Mouse (Mus musculus): Measurements from ENCODE around the gene Usp37. TPM values are rescaled to one million over a fixed set of nuclear protein-coding genes. Genes with fewer than 3 reads are reported as not detected.
"Not testable (repeated sequence)": the region's sequence is repeated elsewhere in the genome, so short reads cannot be mapped to it uniquely, and the experiment has no call there.

Usp37 gene
- polyA plus RNA-seq, 1 experiment from 2014 or later = 24.1 TPM

DNA sequence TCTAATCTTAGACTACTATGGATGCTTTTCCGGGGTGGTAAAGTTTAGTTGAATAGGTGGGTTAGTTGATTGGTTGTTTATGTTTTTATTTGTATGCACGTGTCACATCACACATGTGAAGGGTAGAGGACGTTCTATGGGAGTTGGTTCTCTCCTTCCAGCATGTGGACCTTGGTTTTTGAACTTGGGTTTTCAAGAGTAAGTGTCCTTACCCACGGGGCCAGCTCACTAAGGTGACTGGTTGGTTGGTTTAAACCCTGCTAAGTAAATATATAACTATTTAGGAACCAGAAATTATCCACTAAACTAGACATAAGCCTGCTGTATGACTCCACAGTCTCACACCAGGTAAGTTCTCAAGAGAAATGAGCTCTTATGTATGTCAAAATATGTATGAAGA is 19.3 kb downstream of the Usp37 start:
- Histone ChIP-seq H3K27me3 (replicated peaks) (no peaks in the 10 kb centered on the region), H3K4me2 (no peak overlapping the region), H3K27ac (no peak overlapping the region), H3K9me3 (no peaks in the 10 kb centered on the region), H3K36me3 (peaks cover 50% of the 10 kb centered on the region), H3K4me1 (no peaks in the 10 kb centered on the region), H3K4me3 (replicated peaks) (no peak overlapping the region), H3K9ac (no peak overlapping the region)
- 89% methylated on average over 4 of the region's 4 CpGs for WGBS
- ATAC-seq (ENCODE audit: insufficient read depth, low FRiP score, low read depth) = no peak

DNA sequence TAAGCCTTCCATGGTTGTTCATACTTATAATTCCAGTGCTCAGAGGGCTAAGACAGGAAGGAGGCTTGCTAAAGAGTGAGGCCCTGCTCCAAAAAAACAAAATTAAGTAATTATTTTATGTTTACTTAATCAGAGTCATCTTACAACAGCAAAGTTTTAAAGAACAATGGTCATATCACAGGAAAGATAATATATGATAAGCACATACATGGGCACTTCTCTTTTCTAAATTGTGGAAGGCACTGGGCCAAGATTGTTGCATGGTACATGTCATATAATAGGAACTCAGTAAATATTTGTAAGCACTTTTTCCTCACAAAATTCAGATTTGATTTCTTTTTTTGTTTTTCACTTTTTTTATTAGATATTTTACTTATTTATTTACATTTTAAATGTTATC is 24.2 kb downstream of the Usp37 start:
- Histone ChIP-seq H3K27me3 (replicated peaks) (no peaks in the 10 kb centered on the region), H3K27ac (no peak overlapping the region), H3K36me3 (peaks cover 40% of the 10 kb centered on the region; the same call in 1 of the 2 replicates), H3K4me1 (no peaks in the 10 kb centered on the region), H3K4me3 (replicated peaks) (no peak overlapping the region), H3K9ac (no peak overlapping the region), H3K9me3 (no peaks in the 10 kb centered on the region), H3K4me2 (no peak overlapping the region)
- ATAC-seq (ENCODE audit: insufficient read depth, low FRiP score, low read depth) = no peak

DNA sequence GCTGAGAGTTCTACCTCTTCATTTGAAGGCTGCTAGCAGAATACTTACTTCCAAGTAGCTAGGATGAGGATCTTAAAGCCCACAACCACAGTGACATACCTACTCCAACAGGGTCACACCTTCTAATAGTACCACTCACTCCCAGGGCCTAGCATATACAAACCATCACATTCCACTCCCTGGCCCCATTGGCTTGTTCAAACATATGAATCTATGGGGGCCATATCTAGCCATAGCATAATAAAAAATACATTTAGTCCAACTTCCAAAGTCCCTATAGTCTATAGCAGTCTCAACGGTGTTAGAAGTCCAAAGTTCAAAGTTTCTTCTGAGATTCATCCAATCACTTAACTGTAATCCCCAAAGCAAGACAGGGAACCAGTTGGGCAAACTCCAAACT is 31.1 kb downstream of the Usp37 start:
- not testable (repeated sequence) for ATAC-seq (ENCODE audit: insufficient read depth, low FRiP score, low read depth); H3K27ac ChIP-seq

DNA sequence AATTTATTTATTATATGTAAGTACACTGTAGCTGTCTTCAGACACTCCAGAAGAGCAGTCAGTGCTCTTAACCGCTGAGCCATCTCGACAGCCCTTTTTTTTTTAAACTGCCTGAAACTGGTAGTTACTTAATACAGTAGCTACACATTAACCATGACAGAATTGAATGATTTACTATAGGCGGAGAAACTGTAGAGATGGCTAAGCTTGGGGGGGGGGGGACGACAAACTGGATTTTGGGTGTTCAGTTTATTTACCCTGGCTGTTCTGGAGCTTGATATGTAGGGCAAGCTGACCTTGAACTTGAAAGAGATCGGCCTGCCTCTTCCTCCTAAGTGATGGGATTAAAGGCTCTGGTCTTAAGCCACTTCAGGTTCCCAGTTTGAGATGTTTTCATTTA is 32.8 kb downstream of the Usp37 start:
- Histone ChIP-seq H3K4me1 (peaks cover 9% of the 10 kb centered on the region; the same call in 1 of the 2 replicates), H3K4me3 (replicated peaks) (no peak overlapping the region), H3K27me3 (replicated peaks) (no peaks in the 10 kb centered on the region), H3K9me3 (no peaks in the 10 kb centered on the region), H3K9ac (no peak overlapping the region), H3K4me2 (no peak overlapping the region), H3K36me3 (0 out of 2 replicates have a peak, but pooled peaks cover 4% of the 10 kb centered on the region), H3K27ac (no peak overlapping the region)
- WGBS = 87% methylated on average over 5 of the region's 5 CpGs
- no peak for ATAC-seq (ENCODE audit: insufficient read depth, low FRiP score, low read depth)

More for the DNA sequence above, 31.1 kb downstream of the Usp37 start:
- WGBS = 79% methylated on average over 1 of the region's 1 CpGs
- H3K36me3 ChIP-seq; H3K9ac ChIP-seq; H3K4me2 ChIP-seq; H3K27me3 ChIP-seq (replicated peaks); H3K4me1 ChIP-seq; H3K4me3 ChIP-seq (replicated peaks); H3K9me3 ChIP-seq: not testable (repeated sequence)

DNA sequence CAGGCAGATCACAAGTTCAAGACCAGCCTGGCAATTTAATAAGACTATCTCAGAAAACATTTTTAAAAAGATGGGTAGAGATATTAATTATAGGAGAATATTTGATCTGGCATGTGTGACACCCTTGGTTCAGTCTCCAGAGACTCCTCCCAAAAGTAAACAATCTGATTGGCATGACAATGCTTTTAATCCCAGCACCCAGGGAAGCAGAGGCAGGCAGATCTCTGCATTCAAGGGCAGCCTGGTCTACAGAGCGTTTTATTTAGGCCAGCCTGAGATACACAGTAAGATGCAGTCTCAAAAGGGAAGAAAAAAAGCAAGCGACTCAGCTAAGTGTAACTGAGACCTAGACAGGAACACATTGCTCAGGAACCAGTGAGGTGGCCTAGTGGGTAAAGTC is 36.3 kb downstream of the Usp37 start:
- 90% methylated on average over 2 of the region's 2 CpGs for WGBS
- Histone ChIP-seq H3K4me2 (peak overlapping the region; percentile 62), H3K4me3 (replicated peaks) (no peak overlapping the region), H3K27me3 (replicated peaks) (no peaks in the 10 kb centered on the region), H3K9me3 (no peaks in the 10 kb centered on the region), H3K4me1 (peaks cover 17% of the 10 kb centered on the region), H3K27ac (no peak overlapping the region), H3K9ac (no peak overlapping the region), H3K36me3 (no peaks in the 10 kb centered on the region)
- ATAC-seq (ENCODE audit: insufficient read depth, low FRiP score, low read depth) = no peak

DNA sequence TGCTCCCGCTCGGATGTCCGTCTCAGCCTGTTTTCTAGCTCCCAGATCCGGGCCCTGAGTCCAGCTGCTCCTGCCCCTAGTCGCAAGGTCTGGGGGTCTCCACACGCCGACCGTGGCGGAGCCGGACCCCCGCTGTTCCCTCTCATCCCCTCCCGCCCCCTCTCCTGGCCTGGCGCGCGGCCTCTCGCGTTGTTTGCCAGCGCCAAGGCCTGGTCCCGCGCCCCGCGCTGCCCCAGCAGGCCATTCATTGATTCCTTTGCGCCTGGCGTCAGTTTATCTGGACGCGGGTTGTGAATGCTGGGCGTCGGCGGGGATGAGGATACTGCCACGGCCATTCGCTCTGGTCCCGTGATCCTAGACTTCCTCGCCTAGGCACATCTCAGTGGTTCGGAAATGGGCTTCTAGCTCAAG is 37.6 kb downstream of the Usp37 start:
- WGBS = 0% methylated on average over 34 of the region's 34 CpGs
- Histone ChIP-seq H3K27ac (peak overlapping the region; percentile 94), H3K36me3 (no peaks in the 10 kb centered on the region), H3K4me1 (peaks cover 17% of the 10 kb centered on the region), H3K27me3 (replicated peaks) (no peaks in the 10 kb centered on the region), H3K9ac (peak overlapping the region; percentile 90), H3K4me2 (peak overlapping the region; percentile 62), H3K4me3 (replicated peaks) (peak overlapping the region; percentile 81), H3K9me3 (no peaks in the 10 kb centered on the region)
- peak; percentile 2; the same call in 1 of the 2 replicates for ATAC-seq (ENCODE audit: insufficient read depth, low FRiP score, low read depth)

DNA sequence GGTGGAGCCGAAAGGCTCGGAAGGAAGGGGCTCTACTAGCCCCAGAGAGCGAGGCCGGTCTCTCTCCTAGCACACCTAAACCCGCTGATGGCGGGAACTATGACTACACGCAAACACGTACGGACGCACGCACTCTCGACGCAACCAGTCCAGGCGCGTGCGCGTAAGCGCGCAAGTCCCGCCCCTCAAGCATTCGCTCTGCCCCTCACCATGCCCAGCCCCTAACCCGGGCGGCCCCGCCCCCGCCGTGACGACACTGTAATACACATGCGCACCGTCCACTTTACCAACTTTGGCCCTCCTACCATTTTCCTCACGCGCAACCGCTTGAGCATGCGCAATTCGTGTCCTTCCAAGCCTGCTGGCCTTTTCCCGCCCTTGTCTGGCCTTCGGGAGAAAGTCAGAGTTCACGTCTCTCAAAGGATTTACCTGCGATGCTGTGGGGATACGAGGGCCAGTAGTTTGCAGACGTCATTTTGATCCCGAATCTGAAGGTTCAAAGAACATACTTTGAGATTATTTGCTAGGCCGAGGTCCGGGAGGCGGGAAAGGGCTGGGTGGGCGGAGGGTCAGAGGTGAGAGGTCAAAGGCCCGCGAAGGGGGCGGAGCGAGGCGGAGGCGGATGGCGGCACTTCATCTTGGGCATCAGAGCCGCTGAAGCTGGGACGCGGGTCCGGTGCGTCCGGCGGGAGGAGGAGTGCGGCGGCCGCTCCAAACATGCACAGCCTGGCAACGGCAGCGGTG is 38.2 kb downstream of the Usp37 start, which contains the start of gene Cnot9:
Cnot9 (plus strand) TSS at position 338 of the 744 bp plus-strand sequence.
- under 1% methylated on average over 64 of the region's 64 CpGs for WGBS
- peak within 1 kb of the TSS; percentile 94 for H3K27ac ChIP-seq
- peak; percentile 100 for ATAC-seq (ENCODE audit: insufficient read depth, low FRiP score, low read depth)
- H3K9me3 ChIP-seq = no peaks in the 10 kb centered on the region
- H3K36me3 ChIP-seq = no peaks in the 10 kb centered on the region
- no peaks in the 10 kb centered on the region for H3K27me3 ChIP-seq (replicated peaks)
- H3K4me2 ChIP-seq = peak within 1 kb of the TSS; percentile 64
- peak within 1 kb of the TSS; percentile 81 for H3K4me3 ChIP-seq (replicated peaks)
- H3K9ac ChIP-seq = peak within 1 kb of the TSS; percentile 90
- H3K4me1 ChIP-seq = peaks cover 17% of the 10 kb centered on the region

DNA sequence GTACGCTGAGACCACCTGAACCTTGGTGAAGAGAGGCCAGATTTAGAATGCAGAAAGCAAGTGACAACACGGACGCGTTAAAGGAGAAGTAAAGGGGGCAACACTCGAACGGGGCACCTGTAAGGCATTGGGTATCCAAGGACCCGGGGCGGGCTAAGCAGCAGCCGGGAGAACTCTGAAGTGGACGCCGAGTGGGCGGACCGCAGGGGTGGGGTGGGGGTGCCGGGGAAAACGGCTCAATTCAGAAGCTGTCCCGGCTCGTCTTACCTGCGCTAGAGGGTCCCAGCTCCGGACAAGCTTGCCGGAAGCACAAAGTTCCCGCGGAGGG is 38.7 kb downstream of the Usp37 start:
- peak overlapping the region; percentile 52; the same call in 1 of the 2 replicates for H3K27ac ChIP-seq
- H3K4me3 ChIP-seq (replicated peaks) = peak overlapping the region; percentile 81
- H3K9me3 ChIP-seq = no peaks in the 10 kb centered on the region
- WGBS = under 1% methylated on average over 22 of the region's 22 CpGs
- H3K4me1 ChIP-seq = peaks cover 17% of the 10 kb centered on the region
- H3K9ac ChIP-seq = peak overlapping the region; percentile 67
- no peaks in the 10 kb centered on the region for H3K27me3 ChIP-seq (replicated peaks)
- ATAC-seq (ENCODE audit: insufficient read depth, low FRiP score, low read depth) = peak; percentile 67
- H3K4me2 ChIP-seq = peak overlapping the region; percentile 64
- H3K36me3 ChIP-seq = no peaks in the 10 kb centered on the region

DNA sequence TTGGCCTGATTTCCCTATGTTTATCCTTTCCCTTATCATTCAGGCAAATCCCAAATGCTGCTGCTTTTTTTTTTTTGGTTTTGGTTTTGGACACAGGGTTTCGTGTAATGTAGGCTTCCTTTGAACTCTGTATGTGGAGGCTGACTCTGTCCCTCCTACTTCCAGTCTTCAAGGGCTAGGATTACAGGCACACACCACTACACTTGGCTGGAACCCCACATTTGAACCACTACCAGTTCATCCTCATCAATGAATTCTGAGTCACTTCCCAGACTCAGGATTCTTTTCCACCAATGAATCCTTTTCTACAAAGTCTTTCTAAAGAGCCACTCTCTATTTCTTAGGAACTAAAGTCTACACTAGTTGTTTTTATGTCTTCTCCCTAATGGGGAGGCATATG is 43.0 kb downstream of the Usp37 start:
- 69% methylated on average over 1 of the region's 1 CpGs for WGBS

DNA sequence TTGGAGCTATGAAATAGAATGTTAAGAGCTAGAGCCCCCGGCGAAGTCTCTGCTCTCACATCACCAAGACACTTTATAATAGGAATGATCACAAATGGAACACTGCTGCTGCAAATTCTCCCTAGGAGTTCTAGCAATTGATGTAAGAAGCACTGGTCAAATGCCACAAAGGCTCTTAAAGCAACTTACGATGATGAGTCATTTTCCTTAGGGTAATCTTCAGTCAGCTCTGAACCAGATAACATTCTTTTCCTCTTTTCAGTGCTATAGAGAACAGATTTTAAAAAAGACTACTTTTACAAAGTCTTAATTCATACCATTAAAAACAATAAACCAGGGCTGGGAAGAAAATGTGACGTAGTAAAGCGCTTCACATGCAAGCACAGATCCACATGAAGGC is 58.3 kb downstream of the Usp37 start:
- Histone ChIP-seq H3K27me3 (replicated peaks) (no peaks in the 10 kb centered on the region), H3K9ac (no peak overlapping the region), H3K27ac (no peak overlapping the region), H3K4me3 (replicated peaks) (no peak overlapping the region), H3K4me1 (no peaks in the 10 kb centered on the region), H3K9me3 (no peaks in the 10 kb centered on the region), H3K4me2 (no peak overlapping the region), H3K36me3 (peaks cover 41% of the 10 kb centered on the region)
- WGBS = 92% methylated on average over 5 of the region's 5 CpGs
- ATAC-seq (ENCODE audit: insufficient read depth, low FRiP score, low read depth) = no peak

More for the DNA sequence above, 43.0 kb downstream of the Usp37 start:
- H3K4me2 ChIP-seq = no peak overlapping the region
- no peaks in the 10 kb centered on the region for H3K27me3 ChIP-seq (replicated peaks)
- H3K4me1 ChIP-seq = peaks cover 8% of the 10 kb centered on the region
- no peak overlapping the region for H3K9ac ChIP-seq
- no peaks in the 10 kb centered on the region for H3K9me3 ChIP-seq
- H3K4me3 ChIP-seq (replicated peaks) = no peak overlapping the region
- H3K27ac ChIP-seq = no peak overlapping the region
- ATAC-seq (ENCODE audit: insufficient read depth, low FRiP score, low read depth) = no peak
- 0 out of 2 replicates have a peak, but pooled peaks cover 2% of the 10 kb centered on the region for H3K36me3 ChIP-seq

DNA sequence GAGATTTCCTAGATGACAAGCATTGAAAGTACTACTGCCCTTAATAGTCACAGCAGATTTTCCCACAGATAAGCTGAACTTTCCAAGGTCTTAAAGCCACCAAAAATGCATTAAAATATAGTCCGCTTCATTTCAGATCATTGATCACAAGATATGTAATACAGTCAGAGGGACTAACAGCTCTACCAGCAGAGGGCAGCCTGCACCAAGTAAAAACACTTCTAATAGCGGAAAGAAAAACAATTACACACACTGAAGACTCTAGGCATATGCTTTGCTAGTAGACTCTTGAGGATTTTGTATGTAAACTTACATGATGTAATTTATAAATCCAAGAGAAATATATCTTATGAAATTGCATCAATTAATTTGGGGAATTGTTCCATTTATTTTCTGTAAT is 83.8 kb downstream of the Usp37 start:
- H3K4me1 ChIP-seq = no peaks in the 10 kb centered on the region
- no peak overlapping the region for H3K4me3 ChIP-seq (replicated peaks)
- no peak overlapping the region for H3K27ac ChIP-seq
- 74% methylated on average over 2 of the region's 2 CpGs for WGBS
- no peak for ATAC-seq (ENCODE audit: insufficient read depth, low FRiP score, low read depth)
- no peak overlapping the region for H3K9ac ChIP-seq
- H3K27me3 ChIP-seq (replicated peaks) = no peaks in the 10 kb centered on the region
- H3K4me2 ChIP-seq = no peak overlapping the region
- H3K9me3 ChIP-seq = no peaks in the 10 kb centered on the region
- peaks cover 11% of the 10 kb centered on the region for H3K36me3 ChIP-seq

DNA sequence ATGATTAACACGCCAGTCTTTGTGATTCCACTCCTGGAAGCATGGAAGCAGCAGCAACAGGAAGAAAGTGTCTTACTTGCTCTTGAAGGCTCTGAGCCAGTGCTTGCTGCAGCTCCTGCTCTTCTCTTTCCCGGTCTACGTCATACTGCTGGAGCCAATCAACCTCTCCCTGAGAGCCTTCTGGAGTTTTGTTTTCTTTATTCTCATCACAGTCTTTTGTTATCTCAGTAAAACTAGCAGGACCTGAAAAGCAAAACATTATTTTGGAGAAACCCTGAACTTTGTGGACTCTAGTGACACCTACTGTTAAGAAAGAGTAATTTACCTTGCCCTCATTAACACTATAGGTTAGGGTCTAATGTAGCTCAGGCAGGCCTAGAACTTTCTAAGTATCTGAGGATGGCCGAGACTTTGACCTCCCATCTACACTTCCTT is 91.5 kb downstream of the Usp37 start:
- Histone ChIP-seq H3K9ac (no peak overlapping the region), H3K36me3 (peaks cover 14% of the 10 kb centered on the region; the same call in 1 of the 2 replicates), H3K4me2 (no peak overlapping the region), H3K27ac (no peak overlapping the region; the same call in 1 of the 2 replicates), H3K4me1 (no peaks in the 10 kb centered on the region), H3K27me3 (replicated peaks) (no peaks in the 10 kb centered on the region), H3K9me3 (no peaks in the 10 kb centered on the region), H3K4me3 (replicated peaks) (no peak overlapping the region)
- peak; percentile 79 for ATAC-seq (ENCODE audit: insufficient read depth, low FRiP score, low read depth)
- WGBS = 45% methylated on average over 4 of the region's 4 CpGs
